Mouse (Mus musculus) forebrain, embryonic 11.5 days (tissue): ENCODE results near the gene Runx1. TPM values are rescaled to one million over a fixed set of nuclear protein-coding genes. Genes with fewer than 3 reads are reported as not detected.

ENCODE experiments used
- ATAC-seq: fragments of 200-750 bp; cut with Nextera tagmentation; replicated peaks from 2 replicates; pipeline ENCODE4 v1.8.0; 2017; ENCODE audit warnings: moderate TSS enrichment; ENCODE audit not compliant: low FRiP score
- DNase-seq: peaks from one replicate; pipeline ENCODE4 v3.0.0-alpha.2; 2017; ENCODE audit warnings: low spot score
- H3K27ac ChIP-seq: fragments of 300-500 bp; sonication (generic); 2 replicates; pipeline ENCODE4 v1.5.1; 2014; ENCODE audit warnings: low read depth, low read length
- H3K27me3 ChIP-seq: fragments of 300-500 bp; sonication (generic); 2 replicates; pipeline ENCODE4 v1.6.1; 2014; ENCODE audit warnings: mild to moderate bottlenecking, low read length, mixed read lengths; ENCODE audit not compliant: control insufficient read depth, insufficient read depth
- H3K36me3 ChIP-seq: fragments of 300-500 bp; sonication (generic); 2 replicates; pipeline ENCODE4 v1.6.1; 2014; ENCODE audit warnings: mild to moderate bottlenecking, low read length, moderate library complexity, mixed read lengths; ENCODE audit not compliant: control insufficient read depth, insufficient read depth
- H3K4me1 ChIP-seq: fragments of 300-500 bp; sonication (generic); replicated peaks from 2 replicates; pipeline ENCODE4 v1.6.1; 2014; ENCODE audit warnings: low read length, mixed read lengths; ENCODE audit not compliant: control insufficient read depth, insufficient read depth
- H3K4me2 ChIP-seq: fragments of 300-500 bp; sonication (generic); 2 replicates; pipeline ENCODE4 v1.6.1; 2014; ENCODE audit warnings: low read depth, mild to moderate bottlenecking, low read length, moderate library complexity, mixed read lengths; ENCODE audit not compliant: severe bottlenecking
- H3K4me3 ChIP-seq: fragments of 300-500 bp; sonication (generic); 2 replicates; pipeline ENCODE4 v1.5.1; 2014; ENCODE audit warnings: low read depth, low read length
- H3K9ac ChIP-seq: fragments of 300-500 bp; sonication (generic); 2 replicates; pipeline ENCODE4 v1.6.1; 2014; ENCODE audit warnings: low read length
- H3K9me3 ChIP-seq: fragments of 300-500 bp; sonication (generic); 2 replicates; pipeline ENCODE4 v1.6.1; 2016; ENCODE audit warnings: low read length, mixed read lengths; ENCODE audit not compliant: control insufficient read depth
- WGBS: fragments of 180-500 bp; shearing (Covaris S2); extraction: QIAGEN DNeasy Blood & Tissue Kit; methylation state at CpG from one replicate; pipeline ENCODE4 v1.1.7; 2014; 5-methylcytosine and 5-hydroxymethylcytosine counted together
- polyA plus RNA-seq: library from polyadenylated mRNA; unstranded; fragments of >200 nt; fragmentation: Nextera tagmentation; extraction: Ambion mirVana; gene quantifications from 2 replicates; pipeline ENCODE4 v1.2.1, GENCODE M21; 2014

Runx1 gene
- polyA plus RNA-seq, 1 experiment from 2014 or later = 2.2 TPM

- H3K4me1 ChIP-seq = no peaks in the 10 kb centered on the region
- ATAC-seq = no peak
- no peaks in the 10 kb centered on the region for H3K27me3 ChIP-seq
- no peak overlapping the region for H3K27ac ChIP-seq
- no peak overlapping the region for H3K9ac ChIP-seq
- H3K9me3 ChIP-seq = no peaks in the 10 kb centered on the region
- H3K36me3 ChIP-seq = no peaks in the 10 kb centered on the region
- DNase-seq = no peak
- WGBS = 83% methylated on average over 6 of the region's 6 CpGs
- H3K4me3 ChIP-seq = no peak overlapping the region
- no peak overlapping the region for H3K4me2 ChIP-seq
Observed at GRCm38 (mm10) chr16:92782408-92782807, 43.5 kb downstream of the Runx1 start.

GRCm38 (mm10) chr16:92779896-92780435, 46.0 kb downstream of the Runx1 start:
- WGBS = 88% methylated on average over 9 of the region's 9 CpGs
- H3K9ac ChIP-seq = no peak overlapping the region
- no peak for ATAC-seq

GRCm38 (mm10) chr16:92779175-92779574, 46.8 kb downstream of the Runx1 start:
- no peak overlapping the region for H3K4me2 ChIP-seq
- no peaks in the 10 kb centered on the region for H3K36me3 ChIP-seq
- H3K9me3 ChIP-seq = no peaks in the 10 kb centered on the region
- H3K4me1 ChIP-seq = no peaks in the 10 kb centered on the region
- no peak overlapping the region for H3K4me3 ChIP-seq
- 94% methylated on average over 2 of the region's 2 CpGs for WGBS
- no peak overlapping the region for H3K27ac ChIP-seq
- no peak for ATAC-seq
- DNase-seq = no peak
- H3K9ac ChIP-seq = no peak overlapping the region
- H3K27me3 ChIP-seq = no peaks in the 10 kb centered on the region

More at GRCm38 (mm10) chr16:92779896-92780435, 46.0 kb downstream of the Runx1 start:
- H3K27me3 ChIP-seq = no peaks in the 10 kb centered on the region
- no peak overlapping the region for H3K4me3 ChIP-seq
- H3K36me3 ChIP-seq = no peaks in the 10 kb centered on the region
- no peaks in the 10 kb centered on the region for H3K9me3 ChIP-seq
- H3K4me2 ChIP-seq = no peak overlapping the region
- H3K27ac ChIP-seq = no peak overlapping the region
- H3K4me1 ChIP-seq = no peaks in the 10 kb centered on the region
- DNase-seq = no peak

GRCm38 (mm10) chr16:92778096-92778780, 47.7 kb downstream of the Runx1 start:
- no peak overlapping the region for H3K4me2 ChIP-seq
- WGBS = 43% methylated on average over 9 of the region's 9 CpGs
- H3K9me3 ChIP-seq = no peaks in the 10 kb centered on the region
- H3K27ac ChIP-seq = no peak overlapping the region
- no peak for ATAC-seq
- H3K4me1 ChIP-seq = no peaks in the 10 kb centered on the region
- no peaks in the 10 kb centered on the region for H3K27me3 ChIP-seq
- no peaks in the 10 kb centered on the region for H3K36me3 ChIP-seq
- no peak overlapping the region for H3K4me3 ChIP-seq
- H3K9ac ChIP-seq = no peak overlapping the region
- DNase-seq = no peak

GRCm38 (mm10) chr16:92767862-92768261, 58.1 kb downstream of the Runx1 start:
- H3K9me3 ChIP-seq = no peaks in the 10 kb centered on the region
- whole genome bisulfite sequencing = 90% methylated on average over 4 of the region's 4 CpGs
- H3K27ac ChIP-seq = no peak overlapping the region
- no peak for DNase-seq
- no peak overlapping the region for H3K4me2 ChIP-seq
- ATAC-seq = no peak
- H3K27me3 ChIP-seq = no peaks in the 10 kb centered on the region
- H3K9ac ChIP-seq = no peak overlapping the region
- no peak overlapping the region for H3K4me3 ChIP-seq
- no peaks in the 10 kb centered on the region for H3K4me1 ChIP-seq
- H3K36me3 ChIP-seq = no peaks in the 10 kb centered on the region

- Histone ChIP-seq H3K9me3 (no peaks in the 10 kb centered on the region), H3K27ac (no peak overlapping the region), H3K4me1 (no peaks in the 10 kb centered on the region), H3K9ac (no peak overlapping the region), H3K36me3 (no peaks in the 10 kb centered on the region), H3K4me2 (no peak overlapping the region), H3K4me3 (no peak overlapping the region), H3K27me3 (no peaks in the 10 kb centered on the region)
- ATAC-seq = no peak
- WGBS = 93% methylated on average over 7 of the region's 7 CpGs
- DNase-seq = no peak
Observed at GRCm38 (mm10) chr16:92767423-92767822, 58.5 kb downstream of the Runx1 start.

GRCm38 (mm10) chr16:92764741-92765396, 61.1 kb downstream of the Runx1 start:
- H3K9ac ChIP-seq = no peak overlapping the region
- H3K4me2 ChIP-seq = no peak overlapping the region
- WGBS = 68% methylated on average over 13 of the region's 13 CpGs
- H3K4me3 ChIP-seq = no peak overlapping the region
- H3K27me3 ChIP-seq = no peaks in the 10 kb centered on the region
- no peaks in the 10 kb centered on the region for H3K36me3 ChIP-seq
- ATAC-seq (no peak), DNase-seq (no peak)
- H3K4me1 ChIP-seq = no peaks in the 10 kb centered on the region
- no peak overlapping the region for H3K27ac ChIP-seq
- H3K9me3 ChIP-seq = no peaks in the 10 kb centered on the region

- ATAC-seq (no peak), DNase-seq (no peak)
- Histone ChIP-seq H3K9me3 (no peaks in the 10 kb centered on the region), H3K9ac (no peak overlapping the region), H3K27ac (no peak overlapping the region), H3K4me2 (no peak overlapping the region), H3K4me1 (no peaks in the 10 kb centered on the region), H3K4me3 (no peak overlapping the region), H3K27me3 (no peaks in the 10 kb centered on the region), H3K36me3 (no peaks in the 10 kb centered on the region)
- 95% methylated on average over 3 of the region's 3 CpGs for WGBS
Observed at GRCm38 (mm10) chr16:92763666-92764065, 62.3 kb downstream of the Runx1 start.
